Mouse (Mus musculus) neural tube, embryonic 11.5 days (tissue): Measurements from ENCODE around the gene Cbfa2t3. TPM values are rescaled to one million over a fixed set of nuclear protein-coding genes. Genes with fewer than 3 reads are reported as not detected.

Experiments
- ATAC-seq: fragments of 200-750 bp; cut with Nextera tagmentation; 2 replicates; pipeline ENCODE4 v1.8.0; 2017; ENCODE audit warnings: moderate number of reproducible peaks, mild to moderate bottlenecking, moderate TSS enrichment, moderate library complexity; ENCODE audit not compliant: insufficient read depth, low FRiP score, low TSS enrichment
- DNase-seq: peaks from one replicate; pipeline ENCODE4 v3.0.0-alpha.2; 2015; ENCODE audit warnings: low spot score
- H3K27ac ChIP-seq: fragments of 300-500 bp; sonication (generic); 2 replicates; pipeline ENCODE4 v1.5.1; 2014; ENCODE audit warnings: low read depth, mild to moderate bottlenecking, low read length
- H3K27me3 ChIP-seq: fragments of 300-500 bp; sonication (generic); 2 replicates; pipeline ENCODE4 v1.6.1; 2014; ENCODE audit warnings: mild to moderate bottlenecking, low read length, mixed read lengths; ENCODE audit not compliant: control insufficient read depth, insufficient read depth
- H3K36me3 ChIP-seq: fragments of 300-500 bp; sonication (generic); 2 replicates; pipeline ENCODE4 v1.6.1; 2014; ENCODE audit warnings: mild to moderate bottlenecking, low read length, moderate library complexity, mixed read lengths; ENCODE audit not compliant: control insufficient read depth, insufficient read depth
- H3K4me1 ChIP-seq: fragments of 300-500 bp; sonication (generic); 2 replicates; pipeline ENCODE4 v1.6.1; 2014; ENCODE audit warnings: low read length, mixed read lengths; ENCODE audit not compliant: control insufficient read depth, insufficient read depth
- H3K4me2 ChIP-seq: fragments of 300-500 bp; sonication (generic); 2 replicates; pipeline ENCODE4 v1.6.1; 2014; ENCODE audit warnings: low read depth, mild to moderate bottlenecking, moderate library complexity
- H3K4me3 ChIP-seq: fragments of 300-500 bp; sonication (generic); 2 replicates; pipeline ENCODE4 v1.5.1; 2014; ENCODE audit warnings: low read depth, low read length
- H3K9ac ChIP-seq: fragments of 300-500 bp; sonication (generic); 2 replicates; pipeline ENCODE4 v1.6.1; 2014; ENCODE audit warnings: mild to moderate bottlenecking, low read length
- H3K9me3 ChIP-seq: fragments of 300-500 bp; sonication (generic); 2 replicates; pipeline ENCODE4 v1.6.1; 2016; ENCODE audit warnings: low read length; ENCODE audit not compliant: control insufficient read depth
- WGBS: fragments of 180-500 bp; shearing (Covaris S2); extraction: QIAGEN DNeasy Blood & Tissue Kit; methylation state at CpG from one replicate; pipeline ENCODE4 v1.1.7; 2014; 5-methylcytosine and 5-hydroxymethylcytosine counted together
- polyA plus RNA-seq: library from polyadenylated mRNA; unstranded; fragments of >200 nt; fragmentation: Nextera tagmentation; extraction: Ambion mirVana; gene quantifications from 2 replicates; pipeline ENCODE4 v1.2.1, GENCODE M21; 2014

Gene Cbfa2t3
- polyA plus RNA-seq, 1 experiment from 2014 or later = 8.5 TPM

GRCm38 (mm10) chr8:122670001-122670400 is 28.9 kb downstream of the Cbfa2t3 start:
- Histone ChIP-seq H3K27ac (no peak overlapping the region), H3K27me3 (0 out of 2 replicates have a peak, but pooled peaks cover 7% of the 10 kb centered on the region), H3K4me3 (no peak overlapping the region), H3K9ac (no peak overlapping the region), H3K4me2 (no peak overlapping the region), H3K9me3 (no peaks in the 10 kb centered on the region), H3K4me1 (peaks cover 13% of the 10 kb centered on the region), H3K36me3 (no peaks in the 10 kb centered on the region)
- ATAC-seq = no peak
- 22% methylated on average over 11 of the region's 11 CpGs for WGBS
- no peak for DNase-seq

GRCm38 (mm10) chr8:122669370-122669769 is 29.5 kb downstream of the Cbfa2t3 start:
- Histone ChIP-seq H3K9ac (no peak overlapping the region), H3K27ac (no peak overlapping the region), H3K9me3 (no peaks in the 10 kb centered on the region), H3K27me3 (0 out of 2 replicates have a peak, but pooled peaks cover 7% of the 10 kb centered on the region), H3K4me3 (no peak overlapping the region), H3K36me3 (no peaks in the 10 kb centered on the region), H3K4me2 (no peak overlapping the region), H3K4me1 (peaks cover 13% of the 10 kb centered on the region)
- DNase-seq (no peak), ATAC-seq (no peak)
- 23% methylated on average over 5 of the region's 5 CpGs for WGBS

GRCm38 (mm10) chr8:122667854-122668253 is 31.1 kb downstream of the Cbfa2t3 start:
- WGBS = 72% methylated on average over 11 of the region's 11 CpGs
- H3K27ac ChIP-seq = no peak overlapping the region
- H3K4me2 ChIP-seq = no peak overlapping the region
- H3K27me3 ChIP-seq = 0 out of 2 replicates have a peak, but pooled peaks cover 4% of the 10 kb centered on the region
- H3K4me1 ChIP-seq = peaks cover 22% of the 10 kb centered on the region
- H3K4me3 ChIP-seq = no peak overlapping the region
- no peaks in the 10 kb centered on the region for H3K9me3 ChIP-seq
- H3K36me3 ChIP-seq = no peaks in the 10 kb centered on the region
- no peak overlapping the region for H3K9ac ChIP-seq
- DNase-seq (no peak), ATAC-seq (no peak)

GRCm38 (mm10) chr8:122666827-122667226 is 32.1 kb downstream of the Cbfa2t3 start:
- ATAC-seq (no peak), DNase-seq (no peak)
- no peak overlapping the region for H3K4me3 ChIP-seq
- H3K27ac ChIP-seq = no peak overlapping the region
- H3K4me1 ChIP-seq = peaks cover 22% of the 10 kb centered on the region
- H3K36me3 ChIP-seq = no peaks in the 10 kb centered on the region
- no peaks in the 10 kb centered on the region for H3K9me3 ChIP-seq
- 68% methylated on average over 12 of the region's 12 CpGs for WGBS
- H3K4me2 ChIP-seq = no peak overlapping the region
- H3K9ac ChIP-seq = no peak overlapping the region
- 0 out of 2 replicates have a peak, but pooled peaks cover 4% of the 10 kb centered on the region for H3K27me3 ChIP-seq

GRCm38 (mm10) chr8:122666338-122666764 is 32.6 kb downstream of the Cbfa2t3 start:
- Histone ChIP-seq H3K9ac (no peak overlapping the region), H3K4me1 (peaks cover 23% of the 10 kb centered on the region), H3K9me3 (no peaks in the 10 kb centered on the region), H3K36me3 (no peaks in the 10 kb centered on the region), H3K4me3 (no peak overlapping the region), H3K27ac (no peak overlapping the region), H3K4me2 (no peak overlapping the region), H3K27me3 (0 out of 2 replicates have a peak, but pooled peaks cover 4% of the 10 kb centered on the region)
- WGBS = 59% methylated on average over 9 of the region's 9 CpGs
- ATAC-seq (no peak), DNase-seq (no peak)

GRCm38 (mm10) chr8:122665667-122666316 is 33.1 kb downstream of the Cbfa2t3 start:
- Histone ChIP-seq H3K27me3 (no peaks in the 10 kb centered on the region), H3K4me3 (no peak overlapping the region), H3K27ac (no peak overlapping the region), H3K9me3 (no peaks in the 10 kb centered on the region), H3K36me3 (no peaks in the 10 kb centered on the region), H3K4me2 (no peak overlapping the region), H3K9ac (no peak overlapping the region), H3K4me1 (peaks cover 29% of the 10 kb centered on the region)
- DNase-seq (no peak), ATAC-seq (no peak)
- WGBS = 79% methylated on average over 12 of the region's 14 CpGs

- Histone ChIP-seq H3K9ac (no peak overlapping the region), H3K27me3 (no peaks in the 10 kb centered on the region), H3K9me3 (no peaks in the 10 kb centered on the region), H3K36me3 (no peaks in the 10 kb centered on the region), H3K4me1 (peaks cover 26% of the 10 kb centered on the region), H3K4me3 (no peak overlapping the region), H3K27ac (no peak overlapping the region), H3K4me2 (no peak overlapping the region)
- no peak for DNase-seq
- no peak for ATAC-seq
- WGBS = 51% methylated on average over 8 of the region's 8 CpGs
These were observed 33.7 kb downstream of the Cbfa2t3 start for GRCm38 (mm10) chr8:122665221-122665620.

GRCm38 (mm10) chr8:122663670-122664069 is 35.2 kb downstream of the Cbfa2t3 start:
- no peak overlapping the region for H3K9ac ChIP-seq
- no peak overlapping the region for H3K4me2 ChIP-seq
- no peaks in the 10 kb centered on the region for H3K36me3 ChIP-seq
- H3K4me3 ChIP-seq = no peak overlapping the region
- WGBS = 51% methylated on average over 5 of the region's 5 CpGs
- H3K27ac ChIP-seq = no peak overlapping the region
- ATAC-seq (no peak), DNase-seq (no peak)
- H3K9me3 ChIP-seq = no peaks in the 10 kb centered on the region
- H3K4me1 ChIP-seq = peaks cover 22% of the 10 kb centered on the region
- H3K27me3 ChIP-seq = no peaks in the 10 kb centered on the region

GRCm38 (mm10) chr8:122663106-122663505 is 35.8 kb downstream of the Cbfa2t3 start:
- Histone ChIP-seq H3K4me2 (no peak overlapping the region), H3K9ac (no peak overlapping the region), H3K36me3 (no peaks in the 10 kb centered on the region), H3K27ac (no peak overlapping the region), H3K4me3 (no peak overlapping the region), H3K4me1 (peaks cover 22% of the 10 kb centered on the region), H3K9me3 (no peaks in the 10 kb centered on the region), H3K27me3 (no peaks in the 10 kb centered on the region)
- DNase-seq = no peak
- WGBS = 81% methylated on average over 3 of the region's 3 CpGs
- no peak for ATAC-seq
